Mouse (Mus musculus) adrenal gland, adult 2 months (tissue): Measurements from ENCODE around the gene Cidec. TPM values are rescaled to one million over a fixed set of nuclear protein-coding genes. Genes with fewer than 3 reads are reported as not detected.

ENCODE experiments used
- microRNA-seq, 2 experiments: library from miRNA; unstranded; fragments of <30 nt; microRNA quantifications; one replicate each; pipeline ENCODE4 v1.2.0; 2021
- polyA plus RNA-seq: library from polyadenylated mRNA; depleted of rRNA; stranded (reverse); fragments of >200 nt; gene quantifications from 2 replicates; pipeline ENCODE4 v1.2.3, GENCODE M21; 2012; rRNA removed
- total RNA-seq, 2 experiments: library from RNA; stranded (reverse); gene quantifications; 2 replicates each; pipeline ENCODE4 v1.2.3; 2021

Gene Cidec
- total and polyA plus RNA-seq, 3 experiments, result 354 to 980 (median 514) TPM

Small RNA genes lying within 50 kb of the gene (microRNA-seq; reads per million reads assigned to microRNA genes)
- gene Gm24387, result 0 reads per million in 2 experiments

Other genes with a start within 250 kb of the Cidec start
- 1 to 10 TPM; 2.3 to 5.4 TPM for gene Lhfpl4, start 240.4 kb downstream of the Cidec start, total RNA-seq
- 3.8 and 5.5 TPM in 2 replicates for gene Lhfpl4, start 240.4 kb downstream of the Cidec start, polyA plus RNA-seq
- gene Mtmr14, start 197.9 kb downstream of the Cidec start, total RNA-seq, result 10 to 100 TPM; 14.8 to 23.8 TPM
- gene Mtmr14, start 197.9 kb downstream of the Cidec start, polyA plus RNA-seq, result 46.7 and 47.1 TPM in 2 replicates
- 1 to 10 TPM; 2.8 to 3.4 TPM for gene Cpne9, start 153.5 kb downstream of the Cidec start, total RNA-seq
- gene Cpne9, start 153.5 kb downstream of the Cidec start, polyA plus RNA-seq, result 2.2 and 7.4 TPM in 2 replicates
- 10 to 100 TPM; 23.8 to 24.2 TPM for gene Brpf1, start 128.6 kb downstream of the Cidec start, total RNA-seq
- 14.3 and 15.1 TPM in 2 replicates for gene Brpf1, start 128.6 kb downstream of the Cidec start, polyA plus RNA-seq
- 10 to 100 TPM; 10.5 to 16.4 TPM for gene Ogg1, start 108.8 kb downstream of the Cidec start, total RNA-seq
- gene Ogg1, start 108.8 kb downstream of the Cidec start, polyA plus RNA-seq, result 22.0 and 22.3 TPM in 2 replicates
- 10 to 100 TPM; 49.0 to 58.3 TPM for gene Camk1, start 91.8 kb downstream of the Cidec start, total RNA-seq
- gene Camk1, start 91.8 kb downstream of the Cidec start, polyA plus RNA-seq, result 56.7 and 69.9 TPM in 2 replicates
- 10 to 100 TPM; 35.1 to 47.0 TPM for gene Tada3, start 57.9 kb downstream of the Cidec start, total RNA-seq
- gene Tada3, start 57.9 kb downstream of the Cidec start, polyA plus RNA-seq, result 32.4 and 34.5 TPM in 2 replicates
- 100 to 1,000 TPM; 175 to 211 TPM for gene Arpc4, start 57.6 kb downstream of the Cidec start, total RNA-seq
- 61.0 and 62.3 TPM in 2 replicates for gene Arpc4, start 57.6 kb downstream of the Cidec start, polyA plus RNA-seq
- gene Ttll3, start 46.5 kb downstream of the Cidec start, total RNA-seq, result 1 to 10 TPM; 2.1 to 3.5 TPM
- gene Ttll3, start 46.5 kb downstream of the Cidec start, polyA plus RNA-seq, result 5.8 and 7.0 TPM in 2 replicates
- gene Rpusd3, start 16.4 kb downstream of the Cidec start, total RNA-seq, result 1 to 10 TPM; 9.1 to 9.2 TPM
- 65.5 and 102 TPM in 2 replicates for gene Rpusd3, start 16.4 kb downstream of the Cidec start, polyA plus RNA-seq
- 10 to 100 TPM; 50.5 TPM for gene Jagn1, start 6.8 kb upstream of the Cidec start, total RNA-seq
- gene Jagn1, start 6.8 kb upstream of the Cidec start, polyA plus RNA-seq, result 49.5 and 64.3 TPM in 2 replicates
- 1 to 10 TPM; 1.1 to 1.9 TPM for gene Il17re, start 22.7 kb upstream of the Cidec start, total RNA-seq
- 4.0 TPM in 2 replicates for gene Il17re, start 22.7 kb upstream of the Cidec start, polyA plus RNA-seq
- gene Il17rc, start 35.7 kb upstream of the Cidec start, total RNA-seq, result 10 to 100 TPM; 17.0 to 22.0 TPM
- 90.8 and 103 TPM in 2 replicates for gene Il17rc, start 35.7 kb upstream of the Cidec start, polyA plus RNA-seq
- gene Creld1, start 47.5 kb upstream of the Cidec start, total RNA-seq, result 10 to 100 TPM; 44.7 to 58.5 TPM
- 30.0 and 31.1 TPM in 2 replicates for gene Creld1, start 47.5 kb upstream of the Cidec start, polyA plus RNA-seq
- gene Prrt3, start 66.2 kb upstream of the Cidec start, total RNA-seq, result under 1 TPM; 0.09 to 0.21 TPM
- 0.32 and 0.33 TPM in 2 replicates for gene Prrt3, start 66.2 kb upstream of the Cidec start, polyA plus RNA-seq
- gene Emc3, start 95.9 kb upstream of the Cidec start, total RNA-seq, result 100 to 1,000 TPM in 1 of 2 experiments, 10 to 100 TPM in 1; 99.9 to 116 TPM
- 44.9 and 53.6 TPM in 2 replicates for gene Emc3, start 95.9 kb upstream of the Cidec start, polyA plus RNA-seq
- under 1 TPM; 0.41 to 0.72 TPM for gene Fancd2, start 95.9 kb upstream of the Cidec start, total RNA-seq
- gene Fancd2, start 95.9 kb upstream of the Cidec start, polyA plus RNA-seq, result 0.17 and 1.2 TPM in 2 replicates
- gene Fancd2os, start 165.0 kb upstream of the Cidec start, total RNA-seq, result under 1 TPM in 1 of 2 experiments, not detected in 1; 0.21 TPM
- gene Fancd2os, start 165.0 kb upstream of the Cidec start, polyA plus RNA-seq, result 0.15 TPM in 1 of 2 replicates, not detected in the other
- 100 to 1,000 TPM; 181 to 201 TPM for gene Brk1, start 169.0 kb upstream of the Cidec start, total RNA-seq
- gene Brk1, start 169.0 kb upstream of the Cidec start, polyA plus RNA-seq, result 113 and 167 TPM in 2 replicates
- 10 to 100 TPM; 22.5 to 26.3 TPM for gene Vhl, start 188.2 kb upstream of the Cidec start, total RNA-seq
- 16.8 and 21.4 TPM in 2 replicates for gene Vhl, start 188.2 kb upstream of the Cidec start, polyA plus RNA-seq
- 10 to 100 TPM; 22.4 to 23.6 TPM for gene Irak2, start 202.7 kb upstream of the Cidec start, total RNA-seq
- 17.4 and 20.0 TPM in 2 replicates for gene Irak2, start 202.7 kb upstream of the Cidec start, polyA plus RNA-seq